Mouse (Mus musculus): ENCODE results near the gene Car10. TPM values are rescaled to one million over a fixed set of nuclear protein-coding genes. Genes with fewer than 3 reads are reported as not detected.

Car10 gene
- total and polyA plus RNA-seq, 3 experiments: not detected

- no peaks in the 10 kb centered on the region for H3K27me3 ChIP-seq (ENCODE audit: control insufficient read depth in 1 of 2, insufficient read depth in 2 of 2, low read length in 2 of 2)
- H3K79me2 ChIP-seq (ENCODE audit: control insufficient read depth, insufficient read depth, low read length, poor library complexity): no peaks in the 10 kb centered on the region
- H3K9ac ChIP-seq (ENCODE audit: control insufficient read depth, low read depth, low read length, poor library complexity, severe bottlenecking): no peak overlapping the region
- no peaks in the 10 kb centered on the region for H3K9me3 ChIP-seq (replicated peaks; ENCODE audit: insufficient read depth, low read length)
- TF ChIP-seq ZKSCAN1 (IDR thresholded peaks at IDR 0.05; ENCODE audit: low read depth, low read length) (no peak), POLR2AphosphoS5 (IDR thresholded peaks at IDR 0.05; ENCODE audit: borderline replicate concordance, low read depth, low read length) (no peak), NRF1 (IDR thresholded peaks at IDR 0.05; ENCODE audit: insufficient read depth, low read depth, low read length, poor library complexity, severe bottlenecking) (no peak), E2F4 (IDR thresholded peaks at IDR 0.05; ENCODE audit: borderline replicate concordance, low read depth, low read length) (no peak), USF1 (IDR thresholded peaks at IDR 0.05; ENCODE audit: low read depth, low read length) (no peak), MXI1 (IDR thresholded peaks at IDR 0.05; ENCODE audit: low read depth, low read length) (no peak), POLR2AphosphoS2 (IDR thresholded peaks at IDR 0.05; ENCODE audit: low read length) (no peak), BHLHE40 (IDR thresholded peaks at IDR 0.05; ENCODE audit: borderline replicate concordance, low read depth, low read length) (no peak), MAX (IDR thresholded peaks at IDR 0.05; ENCODE audit: low read length) (no peak), ZMIZ1 (IDR thresholded peaks at IDR 0.05; ENCODE audit: low read depth, low read length) (no peak), ZNF384 (IDR thresholded peaks at IDR 0.05; ENCODE audit: low read depth, low read length) (no peak), EP300 (IDR thresholded peaks at IDR 0.05; ENCODE audit: low read depth in 1 of 2, low read length in 2 of 2) (no peak)
- H3K4me1 ChIP-seq (ENCODE audit: control insufficient read depth in 1 of 2, insufficient read depth in 2 of 2, low read length in 2 of 2): no peaks in the 10 kb centered on the region
- H3K36me3 ChIP-seq (ENCODE audit: control insufficient read depth in 1 of 2, insufficient read depth in 2 of 2, low read length in 2 of 2): no peaks in the 10 kb centered on the region
- no peak overlapping the region for H3K4me3 ChIP-seq (ENCODE audit: control insufficient read depth in 1 of 2, insufficient read depth in 1 of 2, low read depth in 2 of 2, low read length in 2 of 2)
- DNase-seq (ENCODE audit: low read depth, low spot score): peak; percentile 38
- no peak overlapping the region for H3K27ac ChIP-seq (ENCODE audit: control insufficient read depth, low read depth, low read length)
These were observed 827 bp upstream of the Car10 start for GRCm38 (mm10) chr11:93097001-93097400.

GRCm38 (mm10) chr11:93097431-93097851 lies 387 bp upstream of the Car10 start:
- TF ChIP-seq TBP (IDR thresholded peaks at IDR 0.05; ENCODE audit: low read depth, low read length) (no peak), MYC (IDR thresholded peaks at IDR 0.05; ENCODE audit: low read depth, low read length) (no peak), UBTF (IDR thresholded peaks at IDR 0.05; ENCODE audit: borderline replicate concordance, insufficient read depth, low read depth, low read length) (no peak), CTCF (IDR thresholded peaks at IDR 0.05 in 2 of 3, conservative IDR thresholded peaks at IDR 0.05 in 1 of 3; ENCODE audit: control insufficient read depth in 1 of 3, insufficient read depth in 1 of 3, low read depth in 2 of 3, low read length in 3 of 3, poor library complexity in 1 of 3, severe bottlenecking in 1 of 3) (no peak), ZC3H11A (IDR thresholded peaks at IDR 0.05; ENCODE audit: low read depth, low read length) (no peak), CHD1 (IDR thresholded peaks at IDR 0.05; ENCODE audit: low read depth, low read length) (no peak), SMC3 (IDR thresholded peaks at IDR 0.05; ENCODE audit: low read depth, low read length) (no peak), EP300 (IDR thresholded peaks at IDR 0.05; ENCODE audit: low read depth in 1 of 2, low read length in 2 of 2) (no peak), RCOR1 (IDR thresholded peaks at IDR 0.05; ENCODE audit: low read depth, low read length) (no peak), ETS1 (IDR thresholded peaks at IDR 0.05; ENCODE audit: low read depth, low read length) (no peak), MAFK (IDR thresholded peaks at IDR 0.05; ENCODE audit: borderline replicate concordance, low read depth, low read length) (no peak), ELF1 (IDR thresholded peaks at IDR 0.05; ENCODE audit: low read depth, low read length) (no peak)
- no peak for DNase-seq (ENCODE audit: low read depth, low spot score)
- H3K4me1 ChIP-seq (ENCODE audit: control insufficient read depth in 1 of 2, insufficient read depth in 2 of 2, low read length in 2 of 2): no peaks in the 10 kb centered on the region
- H3K79me2 ChIP-seq (ENCODE audit: control insufficient read depth, insufficient read depth, low read length, poor library complexity): no peaks in the 10 kb centered on the region
- H3K9me3 ChIP-seq (replicated peaks; ENCODE audit: insufficient read depth, low read length): no peaks in the 10 kb centered on the region
- no peak overlapping the region for H3K4me3 ChIP-seq (ENCODE audit: control insufficient read depth in 1 of 2, insufficient read depth in 1 of 2, low read depth in 2 of 2, low read length in 2 of 2)
- H3K9ac ChIP-seq (ENCODE audit: control insufficient read depth, low read depth, low read length, poor library complexity, severe bottlenecking): no peak overlapping the region
- H3K27me3 ChIP-seq (ENCODE audit: control insufficient read depth in 1 of 2, insufficient read depth in 2 of 2, low read length in 2 of 2): no peaks in the 10 kb centered on the region
- no peaks in the 10 kb centered on the region for H3K36me3 ChIP-seq (ENCODE audit: control insufficient read depth in 1 of 2, insufficient read depth in 2 of 2, low read length in 2 of 2)
- no peak overlapping the region for H3K27ac ChIP-seq (ENCODE audit: control insufficient read depth, low read depth, low read length)

All from MEL (cell line).